Mouse (Mus musculus) CD4-positive, CD25-positive, alpha-beta regulatory T cell, adult 4 months (primary cell): Measurements from ENCODE around the gene Serpine2. TPM values are rescaled to one million over a fixed set of nuclear protein-coding genes. Genes with fewer than 3 reads are reported as not detected.

ENCODE experiments used
- ATAC-seq: one replicate; pipeline ENCODE4 v1.8.0; 2017
- polyA plus RNA-seq, 2 experiments: library from polyadenylated mRNA; unstranded; fragments of 100-300 nt; shearing (Covaris generic); gene quantifications; one replicate each; pipeline ENCODE4 v1.2.1; 2017

Gene Serpine2
- polyA plus RNA-seq, 2 experiments from 2014 or later = 1.7 to 2.8 TPM

DNA sequence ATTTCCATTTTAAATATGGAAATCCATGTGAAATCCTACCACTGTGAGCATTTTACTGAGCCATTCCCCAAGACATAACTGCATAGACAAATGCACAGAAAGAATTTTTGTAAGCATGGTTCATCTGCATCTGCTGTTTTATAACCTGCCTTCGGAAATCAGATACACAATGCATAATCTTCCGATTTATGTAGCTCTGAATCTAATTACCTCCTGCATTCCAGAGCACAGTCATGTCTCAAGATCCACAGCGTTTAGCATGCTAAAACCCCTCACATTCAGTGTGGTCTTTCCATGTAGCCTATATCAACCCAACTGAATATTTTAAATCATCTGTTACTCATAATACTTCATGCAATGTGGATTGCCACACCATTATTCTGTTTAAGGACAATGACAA, 51.5 kb downstream of the Serpine2 start:
- no peak for ATAC-seq

DNA sequence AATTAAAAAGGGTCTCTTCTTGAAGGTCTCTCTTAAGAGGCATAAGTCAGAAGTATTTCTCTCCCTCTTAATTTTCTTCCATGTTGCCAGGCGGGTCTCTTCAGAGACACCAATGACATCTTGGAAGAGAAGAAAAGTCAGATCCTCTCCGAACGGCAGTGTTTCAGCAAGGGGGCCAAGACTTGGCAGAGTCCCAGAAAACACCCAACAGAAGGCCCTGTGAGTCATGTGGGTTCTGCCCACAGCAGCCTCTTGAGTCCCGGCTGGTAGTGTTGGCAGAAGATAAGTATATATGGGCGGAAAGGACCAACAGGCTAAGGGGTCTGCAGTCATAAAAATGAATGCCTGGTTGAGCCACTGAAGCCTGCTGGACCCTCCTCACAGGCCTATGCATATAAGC, 54.1 kb downstream of the Serpine2 start:
- no peak for ATAC-seq

GRCm38 (mm10) chr1:79803614-79804013, 57.4 kb downstream of the Serpine2 start:
- no peak for ATAC-seq

DNA sequence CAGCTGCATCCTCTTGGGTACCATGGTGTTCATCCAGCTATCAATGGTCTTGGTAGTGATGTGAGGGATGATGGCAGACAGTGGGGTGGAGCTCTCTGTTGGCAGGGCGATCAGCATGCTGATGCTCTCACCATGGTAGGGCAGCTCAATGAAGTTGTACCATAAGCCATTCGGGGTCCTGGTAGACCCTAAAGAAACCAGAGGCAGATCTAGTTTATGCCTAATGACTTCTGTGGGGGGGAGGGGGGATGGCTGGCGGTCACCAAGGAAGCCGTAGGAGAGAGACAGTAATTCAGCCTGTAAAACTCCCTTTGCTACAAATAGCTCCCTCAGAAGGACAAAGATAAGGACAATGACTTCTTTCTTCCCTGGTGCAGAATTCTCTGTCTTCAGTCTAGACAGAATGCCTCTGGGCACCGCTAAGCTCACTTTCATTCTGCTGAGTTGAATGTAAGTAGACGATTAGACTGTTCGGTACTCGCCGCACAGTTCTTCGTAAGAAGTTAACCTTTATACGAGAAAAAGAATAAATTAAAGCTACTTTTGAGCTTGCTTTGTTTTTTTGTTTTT, 58.0 kb downstream of the Serpine2 start:
- ATAC-seq = no peak

GRCm38 (mm10) chr1:79797084-79797483, 63.9 kb downstream of the Serpine2 start:
- ATAC-seq = no peak

DNA sequence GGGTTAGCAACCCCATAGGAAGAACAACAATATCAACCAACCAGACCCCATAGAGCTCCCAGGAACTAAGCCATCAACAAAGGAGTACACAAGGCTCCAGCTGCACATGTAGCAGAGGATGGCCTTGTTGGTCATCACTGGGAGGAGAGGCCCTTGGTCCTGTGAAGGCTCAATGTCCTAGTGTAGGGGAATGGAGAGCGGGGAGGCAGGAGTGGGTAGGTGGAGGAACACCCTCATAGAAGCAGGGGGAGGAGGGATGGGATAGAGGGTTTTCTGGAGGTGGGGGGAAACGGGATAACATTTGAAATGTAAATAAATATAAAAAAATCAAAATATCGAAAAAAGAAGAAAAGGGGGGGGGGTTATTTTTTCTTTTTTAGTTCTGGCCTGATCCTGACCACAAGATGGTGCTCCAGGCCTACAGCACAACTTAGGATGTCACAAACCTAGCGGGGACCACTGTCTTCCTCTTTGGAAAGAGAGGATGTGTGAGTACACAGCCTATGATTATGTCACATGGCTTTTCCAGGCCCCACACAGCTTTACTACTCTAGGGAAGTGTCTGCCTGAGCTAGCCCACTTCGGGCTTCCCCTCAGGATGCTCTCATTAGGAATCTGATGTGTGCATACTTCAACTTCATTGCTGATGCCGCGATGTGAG, 74.6 kb downstream of the Serpine2 start:
- no peak for ATAC-seq

DNA sequence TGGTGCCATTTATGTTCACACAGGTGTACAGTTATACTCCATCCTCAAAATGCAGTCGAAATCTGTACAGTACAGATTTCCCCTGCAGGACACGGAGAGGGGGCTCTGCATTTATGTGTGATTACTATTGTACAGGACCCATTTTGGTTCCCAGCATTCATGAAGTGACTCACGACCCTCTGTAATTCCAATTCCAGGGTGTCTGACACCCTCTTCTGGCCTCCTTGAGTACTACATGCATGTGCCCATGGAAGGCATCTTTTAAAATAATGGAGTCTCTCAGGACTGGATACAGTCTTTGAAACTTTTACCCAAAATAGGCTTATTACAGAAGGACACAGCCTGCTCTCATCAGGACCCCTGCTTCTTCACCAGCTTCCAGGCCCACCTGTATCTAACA, 78.5 kb downstream of the Serpine2 start:
- ATAC-seq = peak; percentile 61

DNA sequence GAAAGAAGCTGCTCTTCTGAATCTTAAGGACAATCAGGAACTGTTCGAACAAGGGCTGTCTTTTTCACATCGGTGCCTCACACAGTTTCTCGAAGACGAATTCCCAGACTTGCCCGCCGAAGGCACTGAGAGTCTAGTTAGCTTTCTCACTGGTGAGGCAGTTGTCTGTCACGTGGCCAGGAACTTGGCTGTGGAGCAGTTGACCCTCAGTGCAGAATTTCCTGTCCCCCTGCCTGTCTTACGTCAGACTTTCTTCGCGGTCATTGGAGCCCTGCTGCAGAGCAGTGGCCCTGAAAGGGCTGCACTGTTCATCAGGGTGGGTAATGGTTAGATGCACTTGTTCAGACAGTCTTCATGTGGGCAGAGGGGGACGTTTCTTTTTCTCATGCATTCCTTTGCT, 83.0 kb downstream of the Serpine2 start:
- no peak for ATAC-seq

- peak; percentile 99 for ATAC-seq
Observed at GRCm38 (mm10) chr1:79775927-79776458, 85.0 kb downstream of the Serpine2 start, which contains the start of the genes Mrpl44 and Wdfy1. TSS of gene Mrpl44 (plus strand) at chr1:79776018. TSS of gene Wdfy1 (minus strand) at chr1:79776143.

DNA sequence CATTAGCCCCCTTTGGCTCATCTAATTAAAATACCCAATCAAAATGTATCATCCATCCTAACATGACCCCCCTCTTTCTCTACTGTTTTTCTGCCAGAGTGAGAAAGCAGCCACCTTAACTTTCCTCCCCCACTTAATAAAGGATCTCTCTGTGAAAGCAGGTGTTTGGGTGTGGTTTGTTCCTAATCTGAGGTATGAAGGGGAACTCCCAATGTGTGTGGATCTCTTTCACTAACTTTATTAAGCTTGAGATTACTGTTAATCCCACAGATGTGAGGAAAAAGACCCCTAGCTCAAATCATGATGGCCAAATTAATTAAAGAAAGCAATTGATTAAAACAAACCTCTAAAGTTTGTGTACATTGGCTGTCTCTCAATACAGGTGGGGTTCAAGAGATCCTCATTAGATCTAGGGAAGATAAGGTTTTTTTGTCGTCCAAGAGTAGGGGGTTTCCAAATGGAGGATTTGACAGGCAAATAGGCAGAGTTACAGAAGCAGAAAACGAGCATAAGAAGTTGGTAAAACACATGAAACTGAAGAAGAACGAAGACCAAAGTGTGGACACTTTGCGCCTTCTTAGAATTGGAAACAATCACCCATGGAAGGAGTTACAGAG, 86.7 kb downstream of the Serpine2 start:
- no peak for ATAC-seq

- no peak for ATAC-seq
Observed at GRCm38 (mm10) chr1:79768231-79768630, 92.7 kb downstream of the Serpine2 start.

- ATAC-seq = no peak
Observed at GRCm38 (mm10) chr1:79764483-79764882, 96.5 kb downstream of the Serpine2 start.

GRCm38 (mm10) chr1:79764031-79764430, 96.9 kb downstream of the Serpine2 start:
- no peak for ATAC-seq

DNA sequence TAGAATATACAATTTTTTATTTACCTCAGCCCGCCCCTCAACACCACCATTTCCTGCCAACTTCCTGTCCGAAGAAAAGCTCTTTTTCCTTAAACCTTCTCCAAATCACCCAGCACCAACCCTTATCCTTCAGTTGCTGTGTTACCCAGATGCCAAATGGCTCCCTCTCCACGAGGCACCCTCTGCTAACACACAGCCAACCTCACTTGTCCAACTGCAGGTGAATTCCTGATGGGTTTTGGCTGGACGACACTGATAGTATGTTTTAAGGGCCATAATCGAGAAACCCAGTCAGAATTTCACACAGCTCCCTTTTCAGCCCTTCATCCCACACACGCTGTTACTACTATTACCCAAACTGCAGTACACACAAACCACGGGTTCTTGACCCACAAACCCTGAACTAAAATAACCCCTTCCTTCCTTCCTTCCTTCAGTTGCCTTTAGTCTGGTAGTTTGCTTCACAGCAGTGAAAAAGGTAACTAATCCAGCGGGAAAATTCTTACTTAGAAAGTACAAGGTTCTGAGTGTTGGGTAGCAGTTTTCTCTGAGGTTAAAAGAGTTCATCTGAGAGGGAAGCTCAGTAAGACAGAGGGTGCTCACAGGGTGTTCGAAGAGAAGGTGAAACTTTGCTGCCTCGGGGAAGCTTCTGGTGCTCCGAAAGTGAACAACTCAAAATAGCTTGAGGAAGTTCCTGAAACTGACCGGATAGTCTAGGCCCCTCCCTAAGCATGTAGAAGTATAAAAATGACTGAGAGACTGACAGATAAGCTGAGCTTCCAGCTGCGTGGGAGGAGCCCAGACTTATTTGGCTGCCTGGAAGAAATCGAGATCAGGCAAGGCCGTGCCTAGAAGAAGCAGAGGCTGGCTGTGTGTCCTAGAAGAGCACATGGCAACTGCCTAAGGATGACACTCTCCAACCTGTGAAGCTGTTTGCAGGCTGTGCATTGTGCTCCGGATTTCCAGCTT, 98.4 kb downstream of the Serpine2 start:
- no peak for ATAC-seq

GRCm38 (mm10) chr1:79761917-79762271, 99.1 kb downstream of the Serpine2 start:
- ATAC-seq = no peak

- ATAC-seq = peak; percentile 92
Observed at GRCm38 (mm10) chr1:79761106-79761916, 99.7 kb downstream of the Serpine2 start.

DNA sequence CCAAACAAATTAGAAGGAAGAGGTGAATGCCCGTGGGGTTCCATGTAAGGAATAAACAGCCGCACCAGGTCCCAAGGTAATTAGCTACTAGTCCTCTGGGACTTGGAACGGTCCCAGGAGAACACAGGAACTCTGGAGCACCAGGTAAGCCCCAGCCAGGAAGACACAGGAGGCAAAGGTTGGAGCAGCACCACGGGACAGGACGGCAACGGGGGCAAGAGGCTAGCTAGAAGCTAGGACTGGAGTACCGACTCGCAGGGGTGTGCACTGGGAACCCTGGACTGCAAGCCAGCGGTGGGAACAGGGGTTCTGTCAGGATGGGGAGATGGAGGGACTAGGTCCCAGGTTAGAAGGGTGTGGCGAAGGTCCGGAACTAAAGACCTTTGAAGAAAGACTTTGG, 100.3 kb downstream of the Serpine2 start:
- no peak for ATAC-seq

DNA sequence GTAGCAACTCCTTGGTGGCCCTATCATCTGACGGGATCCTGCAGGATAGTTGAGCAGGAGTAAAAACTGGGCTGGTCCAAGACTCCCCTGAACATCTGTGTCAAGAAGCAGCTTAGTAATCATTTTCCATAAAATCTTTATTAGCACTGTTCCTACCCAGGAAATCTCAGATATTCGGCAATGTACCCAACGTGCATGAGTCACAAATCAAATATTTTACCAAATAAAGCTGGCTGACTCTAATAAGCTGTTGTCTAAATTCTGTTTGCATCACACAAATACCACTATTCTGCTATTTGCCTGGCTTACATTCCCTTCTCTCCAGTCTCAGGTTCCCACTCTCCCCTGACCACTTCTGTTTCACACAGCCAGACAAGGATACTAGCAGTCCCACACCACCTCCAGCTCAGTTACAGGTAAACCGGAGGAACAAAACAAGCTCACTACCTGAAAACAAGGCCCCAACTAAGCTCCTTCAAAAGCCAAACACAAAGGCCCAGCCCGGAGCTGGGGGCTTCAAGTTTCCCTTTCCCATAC, 101.5 kb downstream of the Serpine2 start:
- ATAC-seq = no peak

GRCm38 (mm10) chr1:79759006-79759405, 102.0 kb downstream of the Serpine2 start:
- ATAC-seq = no peak

DNA sequence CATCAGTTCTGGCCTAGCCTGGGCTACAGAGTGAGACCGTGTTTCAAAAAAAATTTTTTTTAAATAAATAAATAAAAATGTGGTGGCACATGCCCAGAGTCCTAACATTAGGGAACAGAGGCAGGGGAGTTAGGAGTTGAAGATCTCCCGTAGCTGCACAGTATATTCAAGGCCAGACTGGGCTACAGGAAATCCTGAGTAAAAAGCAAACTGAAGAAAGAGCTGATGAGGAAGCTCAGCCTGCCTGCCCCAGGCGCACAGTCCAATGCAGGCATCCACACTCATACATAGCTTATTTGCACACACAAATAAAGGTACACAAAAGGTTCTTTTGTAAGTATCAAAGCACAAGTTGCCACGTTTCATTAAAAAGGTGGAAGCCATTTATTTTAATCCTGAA, 103.4 kb downstream of the Serpine2 start:
- no peak for ATAC-seq

GRCm38 (mm10) chr1:79757161-79757560, 103.8 kb downstream of the Serpine2 start:
- no peak for ATAC-seq

DNA sequence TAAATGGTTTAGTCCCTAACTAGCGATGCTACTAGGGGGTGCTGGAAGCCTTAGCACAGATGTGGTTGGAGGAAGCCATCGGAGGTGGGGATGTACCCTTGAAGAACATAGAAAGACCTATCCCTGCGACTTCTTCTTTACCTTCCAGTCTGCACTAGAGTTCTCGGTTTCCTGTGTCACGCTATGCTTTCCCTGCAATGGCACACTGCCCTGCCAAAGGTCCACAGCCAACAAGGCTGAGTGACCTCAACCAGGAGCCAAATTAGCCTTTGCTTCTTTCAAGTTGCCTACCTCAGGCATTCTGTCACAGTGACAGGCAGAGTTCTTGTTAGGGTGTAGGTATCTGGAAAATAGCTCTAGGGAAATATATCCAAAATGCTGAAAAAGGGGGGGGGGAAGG, 104.6 kb downstream of the Serpine2 start:
- no peak for ATAC-seq
